Mouse (Mus musculus) CH12.LX (cell line): ENCODE measurements around the gene Zpr1. TPM values are rescaled to one million over a fixed set of nuclear protein-coding genes. Genes with fewer than 3 reads are reported as not detected.

Source experiments
- DNase-seq: peaks from one replicate; pipeline ENCODE4 v3.0.0-alpha.2; 2013; ENCODE audit errors: extremely low read depth
- H3K27ac ChIP-seq: 2 replicates; pipeline ENCODE4 v1.5.1; 2012; ENCODE audit warnings: low read depth, mild to moderate bottlenecking, control low read depth, moderate library complexity; ENCODE audit not compliant: insufficient read depth
- H3K27me3 ChIP-seq: replicated peaks from 2 replicates; pipeline ENCODE3; 2012; ENCODE audit warnings: inconsistent platforms
- H3K36me3 ChIP-seq, 2 experiments: replicated peaks in 1 of 2; 2 replicates each; pipeline versions ENCODE3 to v1.6.1; 2012; ENCODE audit warnings: inconsistent platforms in 1 of 2, low read length in 1 of 2, mild to moderate bottlenecking in 1 of 2, mixed read lengths in 1 of 2, moderate library complexity in 1 of 2; ENCODE audit not compliant: control insufficient read depth in 1 of 2, insufficient read depth in 1 of 2
- H3K4me1 ChIP-seq, 2 experiments: 2 replicates each; pipeline ENCODE4 v1.6.1; 2012; ENCODE audit warnings: inconsistent platforms in 1 of 2, moderate library complexity in 1 of 2; ENCODE audit not compliant: insufficient read depth in 2 of 2, control insufficient read depth in 1 of 2
- H3K4me2 ChIP-seq: 2 replicates; pipeline ENCODE4 v1.6.1; 2012; ENCODE audit warnings: low read depth, mild to moderate bottlenecking, control low read depth; ENCODE audit not compliant: poor library complexity, insufficient read depth, severe bottlenecking
- H3K4me3 ChIP-seq, 3 experiments: fragments of 150-350 bp in 1 of 3; sonication (generic) in 1 of 3; replicated peaks in 1 of 3; 2 replicates each; pipeline versions ENCODE3 to v1.5.1; 2011 to 2012; ENCODE audit warnings: low read depth in 2 of 3, low read length in 2 of 3, mild to moderate bottlenecking in 2 of 3, moderate library complexity in 2 of 3, control low read depth in 1 of 3, improper control_type of control experiment in 1 of 3, inconsistent platforms in 1 of 3, mixed read lengths in 1 of 3; ENCODE audit not compliant: poor library complexity in 1 of 3
- H3K79me2 ChIP-seq: replicated peaks from 2 replicates; pipeline ENCODE4 v1.6.1; 2012; ENCODE audit warnings: mild to moderate bottlenecking, moderate library complexity; ENCODE audit not compliant: control insufficient read depth, poor library complexity, insufficient read depth, severe bottlenecking; ENCODE audit errors: extremely low read depth
- H3K9ac ChIP-seq: 2 replicates; pipeline ENCODE4 v1.6.1; 2012; ENCODE audit warnings: low read depth, mild to moderate bottlenecking, control low read depth, moderate library complexity; ENCODE audit not compliant: insufficient read depth
- H3K9me3 ChIP-seq: replicated peaks from 2 replicates; pipeline ENCODE3; 2012; ENCODE audit warnings: low read length, inconsistent platforms, mixed read lengths
- BHLHE40 ChIP-seq: IDR thresholded peaks from 2 replicates; pipeline ENCODE4 v1.6.1; 2011; ENCODE audit warnings: mild to moderate bottlenecking, low read depth, low read length, improper control_type of control experiment
- CTCF ChIP-seq, 2 experiments: IDR thresholded peaks in 1 of 2; conservative IDR thresholded peaks in 1 of 2; 2 replicates each; pipeline ENCODE4 v1.5.1; 2011 to 2012; ENCODE audit warnings: low read depth in 2 of 2, low read length in 2 of 2, improper control_type of control experiment in 1 of 2, inconsistent platforms in 1 of 2, mild to moderate bottlenecking in 1 of 2, moderate library complexity in 1 of 2
- ELF1 ChIP-seq: IDR thresholded peaks from 2 replicates; pipeline ENCODE4 v1.6.1; 2014; ENCODE audit warnings: low read depth, mild to moderate bottlenecking, inconsistent platforms, low read length, improper control_type of control experiment
- EP300 ChIP-seq: IDR thresholded peaks from 2 replicates; pipeline ENCODE4 v1.6.1; 2011; ENCODE audit warnings: low read length, improper control_type of control experiment
- GABPA ChIP-seq: IDR thresholded peaks from 2 replicates; pipeline ENCODE4 v1.6.1; 2012; ENCODE audit warnings: low read depth, low read length, improper control_type of control experiment, inconsistent platforms; ENCODE audit not compliant: insufficient replicate concordance
- HCFC1 ChIP-seq: IDR thresholded peaks from 2 replicates; pipeline ENCODE4 v1.6.1; 2012; ENCODE audit warnings: low read depth, mild to moderate bottlenecking, inconsistent platforms, low read length, improper control_type of control experiment
- IRF4 ChIP-seq: IDR thresholded peaks from 2 replicates; pipeline ENCODE4 v1.6.1; 2014; ENCODE audit warnings: low read depth, mild to moderate bottlenecking, inconsistent platforms, low read length, improper control_type of control experiment
- KAT2A ChIP-seq: IDR thresholded peaks from 2 replicates; pipeline ENCODE4 v1.6.1; 2012; ENCODE audit warnings: low read length, improper control_type of control experiment, inconsistent platforms; ENCODE audit not compliant: insufficient replicate concordance
- MAFK ChIP-seq: IDR thresholded peaks from 2 replicates; pipeline ENCODE4 v1.6.1; 2011; ENCODE audit warnings: low read length, improper control_type of control experiment; ENCODE audit not compliant: insufficient replicate concordance
- MAZ ChIP-seq: IDR thresholded peaks from 2 replicates; pipeline ENCODE4 v1.6.1; 2012; ENCODE audit warnings: low read depth, mild to moderate bottlenecking, inconsistent platforms, low read length, improper control_type of control experiment, moderate library complexity
- MEF2A ChIP-seq: IDR thresholded peaks from 2 replicates; pipeline ENCODE4 v1.6.1; 2014; ENCODE audit warnings: low read depth, mild to moderate bottlenecking, inconsistent platforms, low read length, improper control_type of control experiment, borderline replicate concordance
- MYC ChIP-seq: IDR thresholded peaks from 2 replicates; pipeline ENCODE4 v1.6.1; 2011; ENCODE audit warnings: low read depth, mild to moderate bottlenecking, improper control_type of control experiment, low read length
- PAX5 ChIP-seq: IDR thresholded peaks from 2 replicates; pipeline ENCODE4 v1.6.1; 2012; ENCODE audit warnings: low read length, inconsistent platforms, mixed read lengths
- POLR2AphosphoS2 ChIP-seq: IDR thresholded peaks from 2 replicates; pipeline ENCODE4 v1.6.1; 2011; ENCODE audit warnings: low read depth, low read length, improper control_type of control experiment
- RAD21 ChIP-seq: IDR thresholded peaks from 2 replicates; pipeline ENCODE4 v1.6.1; 2011; ENCODE audit warnings: low read depth, mild to moderate bottlenecking, low read length, improper control_type of control experiment, moderate library complexity
- SMC3 ChIP-seq: IDR thresholded peaks from 2 replicates; pipeline ENCODE4 v1.6.1; 2011; ENCODE audit warnings: low read depth, low read length, improper control_type of control experiment
- TBP ChIP-seq: conservative IDR thresholded peaks from 2 replicates; pipeline ENCODE4 v1.6.1; 2011; ENCODE audit warnings: low read depth, low read length, improper control_type of control experiment
- ZC3H11A ChIP-seq: IDR thresholded peaks from 2 replicates; pipeline ENCODE4 v1.6.1; 2012; ENCODE audit warnings: low read depth, mild to moderate bottlenecking, inconsistent platforms, low read length, improper control_type of control experiment
- ZMIZ1 ChIP-seq: IDR thresholded peaks from 2 replicates; pipeline ENCODE4 v1.6.1; 2012; ENCODE audit warnings: low read depth, mild to moderate bottlenecking, inconsistent platforms, low read length, improper control_type of control experiment
- ZNF384 ChIP-seq: IDR thresholded peaks from 2 replicates; pipeline ENCODE4 v1.6.1; 2012; ENCODE audit warnings: low read depth, low read length, improper control_type of control experiment, inconsistent platforms
- dilution Hi-C: fragments of 300-500 bp; cut with MboI; formaldehyde crosslinking; loops from 2 replicates; pipeline ENCODE4 v1.14.3; 2020; ENCODE audit warnings: low sequenced_read_pairs; ENCODE audit not compliant: extremely low pct_unique_long_range_greater_than_20kb, extremely low pct_ligation_motif_present
- in situ Hi-C: fragments of 300-500 bp; cut with MboI; formaldehyde crosslinking; loops from 3 replicates; pipeline ENCODE4 v1.14.3; 2019; ENCODE audit warnings: low sequenced_read_pairs, low pct_ligation_motif_present, low pct_unique_long_range_greater_than_20kb, mixed read lengths
- polyA plus RNA-seq: library from polyadenylated mRNA; unstranded; fragments of >175 nt; gene quantifications from 2 replicates; pipeline ENCODE4 v1.2.1, GENCODE M21; 2012; ENCODE audit warnings: low read depth; ENCODE audit not compliant: insufficient read length
- total RNA-seq, 2 experiments: library from RNA; depleted of rRNA; stranded (reverse); fragments of 300-350 nt in 1 of 2; fragments of >200 nt in 1 of 2; gene quantifications; 2 replicates each; pipeline ENCODE4 v1.2.3; 2012 to 2014

Gene Zpr1
- total and polyA plus RNA-seq, 3 experiments: 46.0 to 108 (median 66.8) TPM

DNA sequence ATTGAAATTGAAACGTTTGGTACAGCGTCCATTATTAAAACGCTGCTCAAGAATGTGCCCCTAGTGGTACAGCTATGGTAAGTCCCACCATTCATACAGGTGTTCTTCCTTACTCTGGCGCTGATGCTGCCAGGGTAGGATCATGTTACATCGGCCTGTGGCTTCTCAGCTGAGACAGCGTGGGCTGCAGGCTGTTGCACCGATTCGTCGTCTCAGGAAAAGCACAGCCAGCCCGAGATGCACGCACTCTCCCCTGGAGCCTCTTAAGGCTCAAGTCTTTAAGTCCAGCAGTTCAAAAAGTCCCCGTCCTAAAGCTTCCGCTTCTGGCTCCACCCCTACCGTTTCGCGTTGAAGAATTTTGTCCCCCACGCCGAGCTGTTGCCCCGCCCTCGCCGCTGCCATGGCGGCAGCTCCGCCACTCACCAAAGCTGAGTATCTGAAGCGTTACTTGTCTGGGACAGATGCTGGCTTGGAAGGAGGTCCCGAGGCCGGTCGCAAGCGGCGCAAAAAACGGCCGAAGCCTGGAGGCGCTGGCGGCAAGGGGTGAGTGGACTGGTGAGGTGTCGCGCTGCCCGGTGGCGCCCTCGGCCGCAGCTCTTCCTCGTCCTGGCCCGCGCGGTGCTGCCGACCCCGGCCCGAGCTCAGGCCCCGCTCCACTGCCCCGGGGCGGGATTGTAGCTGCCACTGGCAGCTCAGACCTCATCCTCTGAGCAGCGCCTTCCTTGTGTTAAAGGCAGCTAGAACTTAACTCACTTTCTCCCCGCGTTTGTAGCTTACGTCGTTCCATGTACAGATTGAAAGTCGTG is 10.0 kb downstream of the Zpr1 start, which contains the start of gene Bud13 (continued):
- no peak; the same call in 1 of the 2 replicates for TF ChIP-seq SMC3
- TF ChIP-seq, all 38 proteins: peak for 24

DNA sequence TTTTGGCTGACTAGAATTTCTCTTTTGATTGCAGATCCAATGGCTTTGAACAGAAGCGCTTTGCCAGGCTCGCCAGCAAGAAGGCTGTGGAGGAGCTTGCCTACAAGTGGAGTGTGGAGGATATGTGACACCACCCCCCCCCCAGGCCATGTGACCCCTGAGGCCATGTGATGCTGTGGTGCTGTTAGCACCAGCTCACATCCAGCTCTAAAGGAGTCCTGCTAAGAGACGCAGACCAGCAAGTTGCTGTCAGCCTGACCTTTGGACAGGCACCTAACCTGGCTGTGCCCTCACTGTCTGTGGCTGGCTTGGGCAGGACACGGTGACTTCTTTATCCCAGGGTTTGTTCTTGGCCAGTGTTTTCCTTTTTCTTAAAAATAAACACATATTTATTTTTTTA is 25.5 kb downstream of the Zpr1 start:
- no peak overlapping the region for H3K4me3 ChIP-seq
- TF ChIP-seq KAT2A: no peak
- no peak for TF ChIP-seq PAX5
- TF ChIP-seq GABPA: no peak
- no peak for TF ChIP-seq RAD21
- no peak for TF ChIP-seq POLR2AphosphoS2
- TF ChIP-seq MAZ: no peak
- no peak for TF ChIP-seq IRF4
- TF ChIP-seq EP300: no peak
- no peak for TF ChIP-seq ZNF384
- no peak for TF ChIP-seq HCFC1
- no peak for TF ChIP-seq ELF1
- no peak for TF ChIP-seq ZMIZ1
- no peak for TF ChIP-seq ZC3H11A
- TF ChIP-seq, all 38 proteins: peak for 0
- Histone ChIP-seq H3K36me3 (peaks cover 44 to 60% of the 10 kb centered on the region in 2 experiments), H3K27ac (no peak overlapping the region), H3K27me3 (no peaks in the 10 kb centered on the region), H3K4me1 (no peaks in the 10 kb centered on the region), H3K79me2 (no peaks in the 10 kb centered on the region), H3K9me3 (no peaks in the 10 kb centered on the region), H3K9ac (no peak overlapping the region), H3K4me2 (no peak overlapping the region)
- in situ Hi-C loops: no loop called here
- DNase-seq: no peak
- dilution Hi-C loops: no loop called here

DNA sequence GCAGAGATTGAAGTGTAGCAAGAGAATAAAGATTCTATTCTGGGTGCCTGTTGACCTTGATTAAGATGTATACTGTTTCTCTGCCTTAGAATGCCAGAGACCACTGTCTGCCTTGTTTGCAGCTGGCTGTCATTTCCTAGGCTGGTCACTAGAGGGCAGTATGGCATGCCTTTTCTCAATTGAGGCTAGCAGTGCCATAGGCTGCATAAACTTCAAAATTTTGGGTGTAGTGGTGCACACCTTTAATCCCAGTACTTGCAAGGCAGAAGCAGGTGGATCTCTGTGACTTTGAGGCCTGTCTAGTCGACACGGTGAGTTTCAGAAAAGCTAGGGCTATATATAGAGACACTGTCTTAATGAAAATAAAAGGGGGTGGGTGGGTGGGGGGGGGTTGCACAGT is 29.3 kb downstream of the Zpr1 start:
- Histone ChIP-seq H3K4me1 (no peaks in the 10 kb centered on the region), H3K4me2 (no peak overlapping the region), H3K79me2 (no peaks in the 10 kb centered on the region), H3K9me3 (no peaks in the 10 kb centered on the region), H3K27ac (no peak overlapping the region), H3K36me3 (peaks cover 19 to 28% of the 10 kb centered on the region in 2 experiments), H3K9ac (no peak overlapping the region), H3K4me3 (no peak overlapping the region), H3K27me3 (no peaks in the 10 kb centered on the region)
- dilution Hi-C loops: no loop called here
- in situ Hi-C loops: no loop called here
- TF ChIP-seq CTCF (conservative IDR thresholded peaks at IDR 0.05 in 1 of 2, IDR thresholded peaks at IDR 0.05 in 1 of 2; ENCODE audit: low read depth in 2 of 2, low read length in 2 of 2) (peak; percentile 86 to 98), KAT2A (no peak), MYC (no peak), SMC3 (peak; percentile 59), BHLHE40 (no peak), MEF2A (no peak), MAFK (no peak), TBP (no peak), RAD21 (peak; percentile 79)
- peak; percentile 69 for DNase-seq
